Mouse (Mus musculus) erythroblast, embryonic 14.5 days (primary cell): Measurements from ENCODE around the gene Dydc2.

Source experiments
- GATA1 ChIP-seq: IDR thresholded peaks from 2 replicates; pipeline ENCODE4 v1.6.1; 2012; ENCODE audit warnings: low read length, inconsistent platforms, mixed read lengths
- TAL1 ChIP-seq: IDR thresholded peaks from 3 replicates; pipeline ENCODE4 v1.6.1; 2012; ENCODE audit warnings: low read length, inconsistent platforms, mixed read lengths

DNA sequence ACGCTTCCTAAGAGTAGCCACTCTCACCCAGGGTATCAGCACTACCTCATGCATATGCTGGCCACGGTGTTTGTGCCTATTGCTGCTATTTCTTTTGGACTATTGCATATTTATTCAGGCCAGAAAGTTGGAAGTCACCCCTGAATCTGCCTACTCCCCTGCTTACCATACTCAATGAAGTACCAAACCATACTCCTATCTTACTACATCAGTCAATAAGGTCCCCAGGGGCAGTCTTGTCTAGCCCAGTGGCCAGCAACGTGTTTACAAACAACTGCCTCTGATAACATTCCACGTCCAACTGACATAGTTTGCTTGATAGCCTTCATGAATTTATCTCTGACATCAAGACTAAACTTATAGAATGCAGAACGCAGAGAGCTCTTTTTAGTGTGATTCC, 32.2 kb upstream of the Dydc2 start:
- TF ChIP-seq TAL1 = no peak
- TF ChIP-seq GATA1 = no peak
